ENCODE assay signal across 18 mouse cellular contexts in the genomic region with DNA sequence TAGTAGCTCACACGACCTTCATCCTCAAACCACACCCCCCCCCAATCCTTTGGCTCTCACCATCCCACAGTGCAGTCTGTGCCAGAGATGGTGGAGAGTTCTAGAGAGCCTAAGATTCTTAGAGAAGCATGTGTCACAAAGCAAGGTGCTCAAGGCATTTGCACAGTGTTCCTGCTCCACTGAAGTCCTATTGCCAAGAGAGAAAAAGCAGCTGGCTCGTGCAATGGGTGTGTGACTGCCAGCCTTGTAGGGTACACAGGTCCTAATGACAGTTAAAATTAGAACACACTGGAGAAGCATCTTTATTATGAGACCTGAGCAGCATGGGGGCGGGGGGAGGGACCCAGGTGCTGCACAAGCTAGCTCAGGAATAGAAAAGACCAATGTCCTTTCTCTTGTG.
"Had no signal": no experiment of that assay in that cellular context is flagged by ENCODE, and none has a peak within 500 bp of the region (broad histone marks: within the 10 kb centered on the region; RNA-seq: fewer than 3 reads in every experiment).

No protein-coding gene starts in this region.

- H3K4me1 ChIP-seq: neural tube, embryonic 12.5 days had no signal

- H3K9ac ChIP-seq: limb, embryonic 12.5 days; limb, embryonic 15.5 days; liver, embryonic 14.5 days; liver, postnatal 0 days; lung, embryonic 14.5 days; midbrain, embryonic 12.5 days; midbrain, embryonic 15.5 days; neural tube, embryonic 12.5 days; neural tube, embryonic 15.5 days had no signal

- H3K4me2 ChIP-seq: limb, embryonic 12.5 days; limb, embryonic 15.5 days; liver, embryonic 11.5 days; lung, embryonic 14.5 days; midbrain, embryonic 12.5 days; midbrain, embryonic 15.5 days; neural tube, embryonic 12.5 days; neural tube, embryonic 15.5 days had no signal

- H3K27me3 ChIP-seq: limb, embryonic 12.5 days; limb, embryonic 15.5 days; midbrain, embryonic 15.5 days; neural tube, embryonic 12.5 days; neural tube, embryonic 15.5 days had no signal

- DNase-seq: kidney, adult 9 months; kidney, postnatal 14 days; left cerebral cortex, postnatal 4 days; liver, postnatal 0 days; lung, embryonic 14.5 days; right cerebral cortex, adult 18-20 months; thymus, adult 18-20 months; thymus, postnatal 14 days had no signal

- H3K36me3 ChIP-seq: limb, embryonic 12.5 days; limb, embryonic 15.5 days; midbrain, embryonic 12.5 days; midbrain, embryonic 15.5 days; neural tube, embryonic 12.5 days; neural tube, embryonic 15.5 days had no signal

- ATAC-seq: liver, postnatal 0 days; lung, postnatal 0 days; midbrain, embryonic 15.5 days had no signal

- H3K27ac ChIP-seq: limb, embryonic 12.5 days; limb, embryonic 15.5 days; liver, embryonic 14.5 days; macrophage; midbrain, embryonic 12.5 days; midbrain, embryonic 15.5 days; neural tube, embryonic 12.5 days; neural tube, embryonic 15.5 days had no signal

- H3K9me3 ChIP-seq: limb, embryonic 12.5 days; limb, embryonic 15.5 days; midbrain, embryonic 12.5 days; midbrain, embryonic 15.5 days; neural tube, embryonic 12.5 days; neural tube, embryonic 15.5 days had no signal

- H3K4me3 ChIP-seq: limb, embryonic 12.5 days; limb, embryonic 15.5 days; midbrain, embryonic 12.5 days; midbrain, embryonic 15.5 days; neural tube, embryonic 12.5 days; neural tube, embryonic 15.5 days had no signal
